Mouse (Mus musculus) ES-E14 (cell line): Measurements from ENCODE around the gene Dtnb. TPM values are rescaled to one million over a fixed set of nuclear protein-coding genes. Genes with fewer than 3 reads are reported as not detected.
A peak's percentile ranks its signal among the peaks of the same experiment; 100 is the strongest.

ENCODE experiments used
- DNase-seq: peaks from one replicate; pipeline ENCODE4 v3.0.0-alpha.2; 2013; ENCODE audit warnings: low read depth, low spot score
- H3K27ac ChIP-seq: 2 replicates; pipeline ENCODE4 v1.5.1; 2012; ENCODE audit warnings: low read depth, mild to moderate bottlenecking, low read length, moderate library complexity, mixed read lengths; ENCODE audit not compliant: poor library complexity, insufficient read depth, severe bottlenecking
- H3K36me3 ChIP-seq: 2 replicates; pipeline ENCODE4 v1.6.1; 2012; ENCODE audit warnings: mild to moderate bottlenecking, low read length, moderate library complexity, mixed read lengths; ENCODE audit not compliant: control insufficient read depth, poor library complexity, insufficient read depth, severe bottlenecking
- H3K4me1 ChIP-seq, 2 experiments: fragments of 150-350 bp in 1 of 2; sonication (generic) in 1 of 2; 2 replicates each; pipeline ENCODE4 v1.6.1; 2012; ENCODE audit warnings: low read length in 2 of 2, mild to moderate bottlenecking in 1 of 2, mixed read lengths in 1 of 2; ENCODE audit not compliant: control insufficient read depth in 2 of 2, insufficient read depth in 2 of 2, poor library complexity in 1 of 2
- H3K4me3 ChIP-seq, 2 experiments: fragments of 150-350 bp in 1 of 2; sonication (generic) in 1 of 2; 2 replicates each; pipeline ENCODE4 v1.5.1; 2012; ENCODE audit warnings: low read length in 2 of 2, low read depth in 1 of 2, mild to moderate bottlenecking in 1 of 2, mixed read lengths in 1 of 2; ENCODE audit not compliant: insufficient read depth in 1 of 2, poor library complexity in 1 of 2, severe bottlenecking in 1 of 2
- H3K9ac ChIP-seq: 2 replicates; pipeline ENCODE4 v1.6.1; 2012; ENCODE audit warnings: low read depth, mild to moderate bottlenecking, low read length, mixed read lengths; ENCODE audit not compliant: poor library complexity, insufficient read depth, severe bottlenecking
- H3K9me3 ChIP-seq: fragments of 150-350 bp; sonication (generic); 2 replicates; pipeline ENCODE4 v1.6.1; 2012; ENCODE audit warnings: low read depth, mild to moderate bottlenecking, low read length; ENCODE audit not compliant: control insufficient read depth, insufficient read depth
- CHD2 ChIP-seq: IDR thresholded peaks from 2 replicates; pipeline ENCODE4 v1.6.1; 2014; ENCODE audit warnings: mild to moderate bottlenecking, low read depth, low read length, inconsistent platforms
- HCFC1 ChIP-seq: IDR thresholded peaks from 2 replicates; pipeline ENCODE4 v1.6.1; 2012; ENCODE audit warnings: low read length, inconsistent platforms, borderline replicate concordance; ENCODE audit not compliant: insufficient read depth
- MAFK ChIP-seq: IDR thresholded peaks from 2 replicates; pipeline ENCODE4 v1.6.1; 2014; ENCODE audit warnings: mild to moderate bottlenecking, low read depth, low read length, inconsistent platforms; ENCODE audit not compliant: insufficient read depth
- ZC3H11A ChIP-seq: IDR thresholded peaks from 2 replicates; pipeline ENCODE4 v1.6.1; 2012; ENCODE audit warnings: low read depth, mild to moderate bottlenecking, inconsistent platforms, low read length, borderline replicate concordance
- ZNF384 ChIP-seq: IDR thresholded peaks from 2 replicates; pipeline ENCODE4 v1.6.1; 2012; ENCODE audit warnings: low read depth, low read length, inconsistent platforms
- in situ Hi-C, 2 experiments: fragments of 600-800 bp; cut with MboI; formaldehyde crosslinking; loops; one replicate each; pipeline ENCODE4 v1.15.1; 2025; ENCODE audit warnings: low sequenced_read_pairs in 2 of 2, inconsistent platforms in 1 of 2; ENCODE audit not compliant: unreplicated experiment in 2 of 2
- total RNA-seq: library from RNA; depleted of rRNA; stranded (reverse); fragments of 300-350 nt; gene quantifications from 2 replicates; pipeline ENCODE4 v1.2.3, GENCODE M21; 2012

The Dtnb gene
- total RNA-seq, 1 experiment, result 31.2 TPM

DNA sequence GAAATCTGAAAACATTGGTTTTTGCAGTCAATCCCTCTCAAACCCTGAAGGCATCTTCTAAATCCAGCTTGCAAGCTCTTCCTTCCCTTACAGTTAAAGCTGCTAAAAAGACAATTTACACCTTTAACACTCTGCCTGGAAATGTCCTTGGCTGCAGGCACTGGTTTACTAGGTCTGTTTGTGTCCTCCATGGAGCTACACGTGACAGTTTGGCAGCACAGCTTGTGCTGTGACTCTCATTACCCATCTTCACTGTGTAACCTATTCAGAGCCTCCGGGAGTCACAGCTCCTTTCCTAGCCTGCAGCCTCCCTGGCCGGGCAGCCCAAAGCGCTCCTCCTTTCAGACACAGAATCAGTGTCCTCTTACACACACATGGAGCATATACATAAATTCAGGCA is 8.5 kb upstream of the Dtnb start:
- in situ Hi-C loops, result no loop called here
- H3K9ac ChIP-seq, result no peak overlapping the region
- no peak overlapping the region for H3K27ac ChIP-seq
- H3K4me3 ChIP-seq, result no peak overlapping the region
- TF ChIP-seq ZC3H11A (no peak), ZNF384 (no peak), HCFC1 (no peak), CHD2 (no peak), MAFK (no peak)
- no peaks in the 10 kb centered on the region for H3K9me3 ChIP-seq
- no peaks in the 10 kb centered on the region for H3K36me3 ChIP-seq
- no peak for DNase-seq
- H3K4me1 ChIP-seq, result 0 out of 4 replicates have a peak, but pooled peaks cover 0 to 2% of the 10 kb centered on the region in 2 experiments

DNA sequence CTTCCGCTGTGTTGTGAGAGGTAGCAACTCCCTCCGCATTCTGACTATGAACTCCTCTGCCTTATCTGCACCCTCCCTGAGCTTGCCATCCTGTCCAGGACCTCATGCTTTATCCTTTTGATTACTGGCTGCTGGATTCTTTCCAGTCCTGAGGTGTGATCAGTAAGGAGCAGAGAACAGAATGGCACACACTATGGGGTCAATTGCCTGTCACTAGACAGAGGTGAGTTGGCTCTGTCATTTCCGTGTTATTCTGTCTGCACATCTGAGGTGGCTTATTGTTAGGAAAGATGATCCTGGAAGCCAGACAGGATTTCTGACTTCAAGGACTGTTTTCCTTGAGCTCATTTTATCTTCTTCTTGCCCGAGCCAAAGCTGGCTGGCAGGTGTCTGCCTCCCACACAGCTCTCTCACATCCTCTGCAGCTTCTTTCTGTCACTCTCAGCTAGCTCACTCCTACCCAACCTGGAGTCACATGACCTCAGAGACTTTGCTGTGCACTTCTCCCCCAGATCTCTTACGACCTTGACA is 3.7 kb upstream of the Dtnb start:
- in situ Hi-C loops, result no loop called here
- no peak for TF ChIP-seq MAFK
- no peak for TF ChIP-seq ZNF384
- no peak for TF ChIP-seq ZC3H11A
- TF ChIP-seq HCFC1, result no peak
- TF ChIP-seq CHD2, result no peak
- H3K4me3 ChIP-seq, result no peak overlapping the region
- no peaks in the 10 kb centered on the region for H3K9me3 ChIP-seq
- H3K27ac ChIP-seq, result no peak overlapping the region
- DNase-seq, result no peak
- no peak overlapping the region for H3K9ac ChIP-seq
- H3K4me1 ChIP-seq, result peaks cover 2% of the 10 kb centered on the region in 2 experiments; a peak in 2 of 4 replicates
- H3K36me3 ChIP-seq, result no peaks in the 10 kb centered on the region

DNA sequence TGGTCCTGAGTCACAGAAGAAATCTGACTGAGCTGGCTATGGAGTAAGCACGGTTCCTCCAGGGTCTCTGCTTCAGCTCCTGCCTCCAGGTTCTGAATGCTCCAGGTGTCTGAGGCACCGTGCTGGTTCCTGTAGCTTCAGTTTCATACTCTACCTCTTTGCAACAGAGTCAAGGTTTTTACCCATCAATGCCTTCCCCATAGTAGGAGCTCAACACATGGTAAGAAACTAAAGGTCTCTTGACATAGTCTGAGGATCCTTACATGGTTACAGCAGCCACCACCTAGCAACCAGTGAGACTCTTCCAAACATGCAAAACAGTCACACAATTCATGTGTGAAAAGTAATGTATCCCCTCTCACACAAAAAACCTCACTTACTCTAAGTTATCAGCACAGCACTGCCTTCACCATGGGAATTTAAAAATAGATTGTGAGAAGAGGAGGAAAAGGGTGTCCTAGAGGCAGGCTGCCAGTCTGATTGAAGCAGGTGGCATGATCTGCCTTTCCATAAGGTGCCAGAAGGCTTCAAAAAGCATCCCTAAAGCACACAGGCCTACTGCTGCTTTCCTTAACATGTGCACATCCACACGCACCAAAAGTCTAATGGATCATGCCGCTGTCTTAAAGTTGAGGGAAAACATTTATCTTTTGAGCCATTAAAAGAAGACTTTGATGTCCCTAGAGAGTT is 1.3 kb upstream of the Dtnb start:
- H3K27ac ChIP-seq, result no peak overlapping the region
- H3K9me3 ChIP-seq, result no peaks in the 10 kb centered on the region
- DNase-seq, result no peak
- H3K4me3 ChIP-seq, result no peak overlapping the region
- TF ChIP-seq CHD2, result no peak
- TF ChIP-seq ZNF384, result no peak
- no peak for TF ChIP-seq MAFK
- TF ChIP-seq HCFC1, result no peak
- no peak for TF ChIP-seq ZC3H11A
- H3K9ac ChIP-seq, result no peak overlapping the region
- peaks cover 3 to 4% of the 10 kb centered on the region in 2 experiments; a peak in 3 of 4 replicates for H3K4me1 ChIP-seq
- no peaks in the 10 kb centered on the region for H3K36me3 ChIP-seq
- in situ Hi-C loops, result no loop called here

DNA sequence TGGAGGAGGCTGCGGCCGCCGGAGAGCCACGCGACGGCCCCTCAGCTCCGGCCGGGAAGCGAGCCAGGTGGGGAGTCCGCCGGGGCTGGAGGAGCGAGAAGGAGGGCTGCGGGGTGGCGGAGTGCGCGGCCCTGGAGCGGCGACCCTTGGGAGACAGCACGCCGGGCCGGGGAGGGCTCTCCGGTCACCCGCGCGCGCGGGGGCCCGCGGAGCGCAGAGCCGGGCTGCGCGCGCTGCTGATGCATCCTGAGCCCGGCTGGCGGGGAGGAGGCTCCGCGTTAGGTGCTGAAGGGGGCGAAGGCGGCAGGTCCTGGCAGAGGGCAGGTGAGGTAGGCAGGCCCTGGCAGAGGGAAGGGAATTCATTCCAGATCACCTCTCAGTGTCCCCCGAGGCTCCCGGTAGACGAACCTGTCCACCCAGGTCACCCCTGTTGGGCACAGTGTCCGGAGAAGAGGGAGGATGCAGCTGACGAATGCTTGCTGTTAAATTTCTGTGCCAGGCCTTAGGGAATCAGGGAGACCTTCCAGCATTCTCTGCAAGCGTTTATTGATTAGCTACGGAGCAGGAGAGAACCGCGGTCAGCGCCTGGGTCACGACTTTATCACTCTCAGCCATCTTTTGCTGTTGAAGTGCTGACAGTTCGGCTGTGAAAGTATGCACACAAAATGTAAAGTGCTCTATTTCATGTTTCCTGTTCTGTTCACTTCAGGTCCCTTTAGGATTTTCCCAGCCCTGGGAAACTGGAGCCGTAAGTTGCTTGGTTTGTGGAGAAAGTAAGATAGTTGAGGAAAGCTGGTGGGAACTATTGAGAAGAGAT is 608 bp downstream of the Dtnb start:
- in situ Hi-C loops, result no loop called here
- no peaks in the 10 kb centered on the region for H3K9me3 ChIP-seq
- no peak for DNase-seq
- no peaks in the 10 kb centered on the region for H3K36me3 ChIP-seq
- H3K9ac ChIP-seq, result peak overlapping the region; percentile 86
- peak overlapping the region; percentile 66; the same call in 1 of the 2 replicates for H3K27ac ChIP-seq
- TF ChIP-seq ZC3H11A, result no peak
- TF ChIP-seq CHD2, result no peak
- TF ChIP-seq HCFC1, result no peak
- no peak for TF ChIP-seq ZNF384
- TF ChIP-seq MAFK, result no peak
- peak overlapping the region; percentile 89 to 90 for H3K4me3 ChIP-seq
- peaks cover 2 to 5% of the 10 kb centered on the region in 2 experiments; a peak in 3 of 4 replicates for H3K4me1 ChIP-seq
